Mouse (Mus musculus) heart, embryonic 10.5 days (tissue): ENCODE measurements around the gene Tmem237. TPM values are rescaled to one million over a fixed set of nuclear protein-coding genes. Genes with fewer than 3 reads are reported as not detected.

ENCODE experiments used
- DNase-seq: peaks from one replicate; pipeline ENCODE4 v3.0.0-alpha.2; 2017; ENCODE audit warnings: low spot score
- H3K27ac ChIP-seq: fragments of 300-500 bp; sonication (generic); 2 replicates; pipeline ENCODE4 v1.5.1; 2016; ENCODE audit warnings: mild to moderate bottlenecking
- H3K27me3 ChIP-seq: fragments of 300-500 bp; sonication (generic); 2 replicates; pipeline ENCODE4 v1.6.1; 2016; ENCODE audit warnings: mild to moderate bottlenecking; ENCODE audit not compliant: poor library complexity, insufficient read depth, severe bottlenecking
- H3K36me3 ChIP-seq: fragments of 300-500 bp; sonication (generic); 2 replicates; pipeline ENCODE4 v1.6.1; 2016; ENCODE audit warnings: mild to moderate bottlenecking, moderate library complexity
- H3K4me1 ChIP-seq: fragments of 300-500 bp; sonication (generic); 2 replicates; pipeline ENCODE4 v1.6.1; 2016; ENCODE audit warnings: mild to moderate bottlenecking
- H3K4me3 ChIP-seq: fragments of 300-500 bp; sonication (generic); 2 replicates; pipeline ENCODE4 v1.5.1; 2016; ENCODE audit warnings: mild to moderate bottlenecking, moderate library complexity
- H3K9me3 ChIP-seq: fragments of 300-500 bp; sonication (generic); 2 replicates; pipeline ENCODE4 v1.6.1; 2016; ENCODE audit warnings: mild to moderate bottlenecking, moderate library complexity
- WGBS: fragments of 180-500 bp; shearing (Covaris S2); methylation state at CpG from one replicate; pipeline ENCODE4 v1.1.7; 2016; 5-methylcytosine and 5-hydroxymethylcytosine counted together
- polyA plus RNA-seq: library from polyadenylated mRNA; unstranded; fragments of >200 nt; fragmentation: Nextera tagmentation; extraction: Ambion mirVana; gene quantifications from 2 replicates; pipeline ENCODE4 v1.2.1, GENCODE M21; 2016

Tmem237 gene
- polyA plus RNA-seq, 1 experiment from 2014 or later = 29.8 TPM

GRCm38 (mm10) chr1:59157846-59158245, 37.6 kb upstream of the Tmem237 start:
- Histone ChIP-seq H3K27ac (no peak overlapping the region), H3K36me3 (peaks cover 6% of the 10 kb centered on the region), H3K9me3 (no peaks in the 10 kb centered on the region), H3K27me3 (no peaks in the 10 kb centered on the region), H3K4me1 (no peaks in the 10 kb centered on the region), H3K4me3 (no peak overlapping the region)
- DNase-seq = no peak
- 80% methylated on average over 4 of the region's 4 CpGs for WGBS

- no peaks in the 10 kb centered on the region for H3K4me1 ChIP-seq
- no peak for DNase-seq
- no peaks in the 10 kb centered on the region for H3K36me3 ChIP-seq
- no peaks in the 10 kb centered on the region for H3K27me3 ChIP-seq
- no peak overlapping the region for H3K27ac ChIP-seq
- 81% methylated on average over 4 of the region's 4 CpGs for WGBS
- no peak overlapping the region for H3K4me3 ChIP-seq
- H3K9me3 ChIP-seq = no peaks in the 10 kb centered on the region
These were observed 32.1 kb upstream of the Tmem237 start for GRCm38 (mm10) chr1:59152346-59152745.

DNA sequence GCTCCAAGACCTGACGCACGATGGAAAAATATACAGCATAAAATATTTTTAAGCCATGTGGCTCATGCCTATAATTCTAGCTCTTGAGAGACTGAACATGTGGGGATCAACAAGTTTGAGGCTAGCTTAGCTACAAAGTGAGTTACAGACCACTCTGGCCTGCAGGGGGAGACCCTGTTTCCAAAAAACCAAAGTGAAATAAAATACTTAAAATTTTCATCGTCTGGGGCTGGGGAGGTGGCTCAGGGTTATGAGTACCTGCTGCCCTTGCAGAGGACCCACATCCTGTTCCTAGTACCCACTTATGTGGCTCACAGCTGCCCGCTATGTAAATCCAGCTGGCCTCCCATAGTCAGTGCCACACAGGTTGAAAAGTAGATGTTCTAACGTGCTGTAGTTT, 30.3 kb upstream of the Tmem237 start:
- H3K4me1 ChIP-seq = no peaks in the 10 kb centered on the region

DNA sequence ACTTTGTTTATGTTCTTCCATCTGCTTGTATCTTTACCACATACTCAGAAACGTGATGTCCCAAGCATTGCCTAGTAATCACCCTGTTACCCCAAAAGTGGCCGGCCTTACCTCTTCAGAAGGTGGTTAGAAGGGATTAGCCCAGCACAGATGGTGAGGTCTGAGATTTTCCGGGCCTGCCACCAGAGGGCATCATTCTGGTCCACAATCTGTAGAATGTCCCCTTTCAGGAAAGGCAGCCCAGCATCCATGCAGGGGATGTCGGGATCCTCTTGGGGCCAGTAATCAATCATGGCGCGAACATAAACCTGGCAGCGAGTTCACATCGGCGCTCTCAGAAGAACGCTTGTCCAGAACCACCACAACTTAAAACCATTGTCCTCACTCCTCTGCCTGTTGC, 24.3 kb upstream of the Tmem237 start:
- 71% methylated on average over 10 of the region's 10 CpGs for WGBS
- Histone ChIP-seq H3K27ac (no peak overlapping the region), H3K4me3 (no peak overlapping the region), H3K27me3 (no peaks in the 10 kb centered on the region), H3K4me1 (no peaks in the 10 kb centered on the region), H3K36me3 (no peaks in the 10 kb centered on the region), H3K9me3 (no peaks in the 10 kb centered on the region)
- no peak for DNase-seq

More for the DNA sequence above, 30.3 kb upstream of the Tmem237 start:
- 76% methylated on average over 5 of the region's 5 CpGs for WGBS
- Histone ChIP-seq H3K9me3 (no peaks in the 10 kb centered on the region), H3K4me3 (no peak overlapping the region), H3K36me3 (no peaks in the 10 kb centered on the region), H3K27me3 (no peaks in the 10 kb centered on the region), H3K27ac (no peak overlapping the region)
- DNase-seq = peak; percentile 20

DNA sequence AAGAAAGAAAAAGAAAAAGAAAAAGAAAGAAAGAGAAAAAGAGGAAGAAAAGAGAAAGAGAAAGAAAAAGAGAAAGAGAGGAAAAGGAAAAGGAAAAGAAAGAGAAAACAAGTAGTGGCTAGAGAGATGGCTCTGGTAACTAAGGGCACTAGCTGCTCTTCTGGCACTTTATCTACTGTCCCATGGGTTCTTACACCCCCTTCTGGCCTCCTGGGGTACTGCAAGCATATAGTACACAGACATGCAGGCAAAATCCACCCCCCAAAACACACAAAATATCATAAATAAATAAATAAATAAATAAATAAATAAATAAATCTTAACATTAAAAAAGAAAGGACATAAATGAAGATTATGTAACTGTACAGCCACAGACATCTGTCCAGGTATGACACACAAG, 22.6 kb upstream of the Tmem237 start:
- Histone ChIP-seq H3K27ac (no peak overlapping the region), H3K4me1 (no peaks in the 10 kb centered on the region), H3K4me3 (no peak overlapping the region), H3K27me3 (no peaks in the 10 kb centered on the region), H3K9me3 (no peaks in the 10 kb centered on the region), H3K36me3 (no peaks in the 10 kb centered on the region)
- DNase-seq = no peak

DNA sequence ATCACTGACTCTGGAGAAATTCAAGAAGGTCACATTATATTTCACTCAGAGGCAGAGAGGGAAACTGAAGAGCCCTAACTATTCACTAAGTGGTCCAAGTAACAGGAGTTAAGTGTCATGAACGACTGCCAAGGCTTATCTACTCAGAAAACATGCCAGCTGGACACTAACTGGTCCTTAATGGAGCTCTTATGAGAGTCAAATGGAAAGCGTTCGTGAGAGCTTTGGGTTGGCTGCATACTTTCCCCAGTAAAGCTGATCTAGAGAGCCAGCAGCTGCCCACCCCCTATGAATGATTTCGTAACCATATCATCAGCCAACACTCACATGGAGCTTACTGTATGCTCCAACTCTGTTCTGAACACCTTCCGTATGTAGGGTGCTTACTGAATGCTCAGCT, 14.2 kb upstream of the Tmem237 start:
- 62% methylated on average over 5 of the region's 5 CpGs for WGBS
- no peak for DNase-seq
- Histone ChIP-seq H3K4me3 (no peak overlapping the region), H3K36me3 (no peaks in the 10 kb centered on the region), H3K27ac (no peak overlapping the region), H3K4me1 (no peaks in the 10 kb centered on the region), H3K9me3 (no peaks in the 10 kb centered on the region), H3K27me3 (no peaks in the 10 kb centered on the region)

- no peak overlapping the region for H3K4me3 ChIP-seq
- H3K9me3 ChIP-seq = no peaks in the 10 kb centered on the region
- H3K27me3 ChIP-seq = no peaks in the 10 kb centered on the region
- no peaks in the 10 kb centered on the region for H3K4me1 ChIP-seq
- no peak for DNase-seq
- H3K27ac ChIP-seq = no peak overlapping the region
- WGBS = 70% methylated on average over 7 of the region's 7 CpGs
- H3K36me3 ChIP-seq = no peaks in the 10 kb centered on the region
These were observed 8.7 kb upstream of the Tmem237 start for GRCm38 (mm10) chr1:59128879-59129278.

DNA sequence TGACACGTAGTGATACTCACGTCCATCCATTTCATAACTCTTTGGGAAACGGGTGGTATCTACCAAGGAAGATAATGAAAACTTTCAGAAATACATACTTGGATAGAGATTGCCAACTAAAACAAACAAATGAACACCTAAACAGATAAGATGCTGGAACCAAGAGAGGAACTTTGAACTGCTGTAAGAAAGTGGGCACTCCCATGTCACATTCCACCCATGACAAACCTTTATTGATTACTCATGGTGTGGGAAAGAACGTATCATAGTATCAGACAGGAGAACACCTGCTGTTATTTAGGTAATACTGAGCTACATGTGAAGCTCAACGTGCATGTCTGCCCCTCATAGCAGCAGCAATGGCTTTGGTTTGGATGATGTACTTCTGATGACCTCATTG, 5.3 kb upstream of the Tmem237 start:
- no peaks in the 10 kb centered on the region for H3K27me3 ChIP-seq
- no peak overlapping the region for H3K4me3 ChIP-seq
- H3K36me3 ChIP-seq = no peaks in the 10 kb centered on the region
- no peaks in the 10 kb centered on the region for H3K4me1 ChIP-seq
- 70% methylated on average over 5 of the region's 5 CpGs for WGBS
- no peak for DNase-seq
- no peaks in the 10 kb centered on the region for H3K9me3 ChIP-seq
- H3K27ac ChIP-seq = no peak overlapping the region

- 78% methylated on average over 8 of the region's 8 CpGs for WGBS
- no peaks in the 10 kb centered on the region for H3K4me1 ChIP-seq
- no peak overlapping the region for H3K4me3 ChIP-seq
- no peaks in the 10 kb centered on the region for H3K27me3 ChIP-seq
- no peaks in the 10 kb centered on the region for H3K9me3 ChIP-seq
- H3K27ac ChIP-seq = no peak overlapping the region
- H3K36me3 ChIP-seq = peaks cover 40% of the 10 kb centered on the region
- no peak for DNase-seq
These were observed 9.7 kb downstream of the Tmem237 start for GRCm38 (mm10) chr1:59110524-59110923.

GRCm38 (mm10) chr1:59102071-59102470, 18.1 kb downstream of the Tmem237 start:
- Histone ChIP-seq H3K9me3 (no peaks in the 10 kb centered on the region), H3K4me1 (no peaks in the 10 kb centered on the region), H3K27me3 (no peaks in the 10 kb centered on the region), H3K36me3 (peaks cover 32% of the 10 kb centered on the region), H3K4me3 (no peak overlapping the region), H3K27ac (no peak overlapping the region)
- 89% methylated on average over 6 of the region's 6 CpGs for WGBS
- no peak for DNase-seq

DNA sequence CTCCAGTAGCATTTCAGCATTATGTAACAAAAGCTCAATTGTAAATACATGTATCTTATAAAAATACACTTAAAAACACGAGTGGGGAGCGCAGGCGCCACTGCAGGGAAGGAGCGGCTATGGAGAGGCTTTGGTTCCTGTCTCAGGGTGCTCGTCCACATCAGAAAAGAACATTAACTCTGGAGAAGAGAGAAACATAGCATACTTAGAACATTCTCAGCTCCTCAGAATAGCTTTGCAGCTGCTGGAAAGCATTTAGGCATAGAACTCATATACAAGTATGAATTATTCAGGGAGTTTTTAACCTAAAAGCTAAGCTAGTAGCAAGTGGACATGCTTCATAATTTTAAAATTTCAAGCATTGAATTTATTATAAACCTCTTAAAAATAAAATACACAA, 19.2 kb downstream of the Tmem237 start:
- H3K4me1 ChIP-seq = no peaks in the 10 kb centered on the region
- H3K36me3 ChIP-seq = peaks cover 25% of the 10 kb centered on the region; the same call in 1 of the 2 replicates
- no peaks in the 10 kb centered on the region for H3K9me3 ChIP-seq
- no peak for DNase-seq
- WGBS = 85% methylated on average over 5 of the region's 5 CpGs
- H3K27me3 ChIP-seq = no peaks in the 10 kb centered on the region
- H3K27ac ChIP-seq = no peak overlapping the region
- H3K4me3 ChIP-seq = no peak overlapping the region

GRCm38 (mm10) chr1:59094705-59095104, 25.5 kb downstream of the Tmem237 start, which contains the start of gene C2cd6:
Gene C2cd6 (minus strand): TSS chr1:59094900.
- Histone ChIP-seq H3K4me3 (no peak within 1 kb of the TSS), H3K27ac (no peak within 1 kb of the TSS), H3K4me1 (no peaks in the 10 kb centered on the region), H3K36me3 (0 out of 2 replicates have a peak, but pooled peaks cover 4% of the 10 kb centered on the region), H3K27me3 (no peaks in the 10 kb centered on the region), H3K9me3 (no peaks in the 10 kb centered on the region)
- WGBS = 85% methylated on average over 19 of the region's 19 CpGs
- no peak for DNase-seq

- no peaks in the 10 kb centered on the region for H3K36me3 ChIP-seq
- no peaks in the 10 kb centered on the region for H3K27me3 ChIP-seq
- no peak overlapping the region for H3K27ac ChIP-seq
- no peak overlapping the region for H3K4me3 ChIP-seq
- H3K9me3 ChIP-seq = no peaks in the 10 kb centered on the region
- no peak for DNase-seq
- WGBS = 29% methylated on average over 3 of the region's 3 CpGs
- H3K4me1 ChIP-seq = no peaks in the 10 kb centered on the region
These were observed 49.3 kb downstream of the Tmem237 start for GRCm38 (mm10) chr1:59070867-59071266.

GRCm38 (mm10) chr1:59067976-59068375, 52.2 kb downstream of the Tmem237 start:
- DNase-seq = no peak
- Histone ChIP-seq H3K4me1 (no peaks in the 10 kb centered on the region), H3K36me3 (no peaks in the 10 kb centered on the region), H3K4me3 (no peak overlapping the region), H3K27me3 (no peaks in the 10 kb centered on the region), H3K9me3 (no peaks in the 10 kb centered on the region), H3K27ac (no peak overlapping the region)
- WGBS = 7% methylated on average over 3 of the region's 3 CpGs
